Mouse (Mus musculus) kidney, adult 9 months (tissue): Measurements from ENCODE around the gene Olfr346.

ENCODE experiments used
- DNase-seq: peaks from one replicate; pipeline ENCODE4 v3.0.0; 2022

The Olfr346 gene

GRCm38 (mm10) chr2:36685488-36685887 is at the start of gene Olfr346:
Gene Olfr346, plus strand, starts transcription at chr2:36685788.
- no peak for DNase-seq

- DNase-seq, result no peak
Observed at GRCm38 (mm10) chr2:36639741-36640140, 45.8 kb upstream of the Olfr346 start, which contains the start of gene Olfr345. Gene Olfr345, plus strand, starts transcription at chr2:36640041.

DNA sequence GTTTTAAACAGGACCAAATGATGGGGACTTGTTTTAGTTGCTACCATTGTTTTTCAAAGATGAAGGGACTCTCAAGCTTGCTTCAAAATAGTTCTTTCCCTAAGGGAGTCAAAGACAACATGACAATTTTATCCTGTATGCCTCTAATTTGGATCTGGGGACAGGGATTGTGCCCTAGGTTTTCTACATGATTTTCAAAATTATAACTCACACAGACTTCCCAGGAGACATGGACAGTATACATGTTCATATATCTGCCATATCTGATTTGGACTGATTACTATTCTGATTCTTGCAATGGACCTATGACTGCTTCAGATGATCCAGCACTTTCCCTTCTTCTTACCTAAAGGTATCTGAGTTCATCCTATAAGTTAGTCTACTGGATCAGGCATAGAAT is 46.0 kb downstream of the Olfr346 start, which contains the start of gene Olfr347:
TSS of gene Olfr347 (plus strand) at position 301 of the 400 bp plus-strand sequence.
- no peak for DNase-seq

DNA sequence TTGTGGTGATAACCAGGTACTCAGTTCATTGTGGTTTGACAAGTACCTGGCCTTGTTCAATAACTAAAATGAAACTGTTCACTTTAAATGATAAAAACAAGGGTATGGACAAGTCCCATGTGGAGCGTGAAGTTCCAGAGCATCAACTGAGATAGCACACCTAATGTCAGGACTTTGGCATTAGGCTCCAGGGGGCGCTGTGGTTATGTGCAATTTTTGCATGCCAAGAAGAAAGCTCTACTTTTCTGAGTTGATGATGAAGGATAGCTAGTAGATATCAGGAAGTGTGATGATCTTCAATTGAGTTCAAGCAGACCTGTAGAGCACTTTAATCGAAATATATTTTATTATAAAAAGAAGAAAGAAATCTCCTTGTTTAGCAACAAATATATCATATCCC is 50.6 kb downstream of the Olfr346 start:
- peak; percentile 41 for DNase-seq
